Mouse (Mus musculus) testis, adult 2 months (tissue): Measurements from ENCODE around the gene Olfr1245.

ENCODE experiments used
- CTCF ChIP-seq: fragments of 200-500 bp; IDR thresholded peaks from 2 replicates; pipeline ENCODE4 v1.5.1; 2012; ENCODE audit warnings: low read depth, mild to moderate bottlenecking, inconsistent platforms, low read length, moderate library complexity; ENCODE audit not compliant: control insufficient read depth, insufficient read depth, insufficient replicate concordance
- POLR2A ChIP-seq: fragments of 200-500 bp; IDR thresholded peaks from 2 replicates; pipeline ENCODE4 v1.6.1; 2012; ENCODE audit warnings: low read depth, mild to moderate bottlenecking, inconsistent platforms, low read length, moderate library complexity; ENCODE audit not compliant: control insufficient read depth

DNA sequence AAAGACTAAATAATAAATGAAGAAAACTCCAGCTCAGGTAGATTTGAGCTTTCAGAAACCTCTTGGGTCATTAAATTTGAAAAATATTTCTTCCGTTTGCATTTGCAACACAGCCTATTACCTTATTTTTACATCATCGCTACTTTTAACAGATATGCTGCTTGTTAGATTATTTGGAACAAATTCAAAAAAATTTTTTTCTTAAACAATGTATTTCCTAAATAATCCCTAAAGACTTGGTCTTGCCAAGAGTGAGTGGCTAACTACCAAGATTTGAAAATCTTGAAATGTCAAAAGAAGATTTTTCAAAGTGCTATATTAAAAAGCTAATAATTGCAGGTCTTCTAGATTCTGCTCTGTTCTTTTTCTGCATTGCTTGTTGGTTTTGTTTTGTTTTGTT is 35.8 kb upstream of the Olfr1245 start, which contains the start of gene Olfr1247:
- TF ChIP-seq POLR2A (no peak), CTCF (no peak)
